Mouse (Mus musculus): Measurements from ENCODE around the gene Morn3. TPM values are rescaled to one million over a fixed set of nuclear protein-coding genes. Genes with fewer than 3 reads are reported as not detected.

Morn3 gene
- polyA plus RNA-seq, 1 experiment from 2014 or later, result not detected

DNA sequence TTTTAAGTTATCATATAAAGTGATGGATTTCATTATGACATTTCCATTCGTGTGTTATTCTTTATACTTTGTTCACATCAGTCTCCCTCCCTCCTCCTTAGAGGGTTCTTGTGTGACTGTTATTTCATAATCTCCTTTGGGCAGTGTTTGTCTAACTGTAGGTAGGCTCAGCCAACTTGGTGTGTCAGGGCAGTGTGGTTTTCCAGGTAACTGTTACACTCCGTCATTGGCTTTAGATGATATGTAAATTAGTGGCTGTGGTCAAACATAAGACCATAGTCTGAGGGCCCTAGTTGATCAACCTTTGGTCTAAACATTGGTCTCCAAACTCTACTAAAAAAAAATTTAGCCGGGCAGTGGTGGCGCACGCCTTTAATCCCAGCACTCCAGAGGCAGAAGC lies 26.4 kb downstream of the Morn3 start:
- Histone ChIP-seq H3K27ac (ENCODE audit: low read depth, low read length) (no peak overlapping the region), H3K9ac (ENCODE audit: low read depth, low read length) (no peak overlapping the region), H3K27me3 (replicated peaks; ENCODE audit: control insufficient read depth, insufficient read depth, low read length) (no peaks in the 10 kb centered on the region), H3K9me3 (ENCODE audit: control insufficient read depth) (no peaks in the 10 kb centered on the region), H3K36me3 (ENCODE audit: control insufficient read depth, insufficient read depth) (peaks cover 5% of the 10 kb centered on the region; the same call in 1 of the 2 replicates), H3K4me2 (replicated peaks; ENCODE audit: low read depth) (no peak overlapping the region), H3K4me1 (replicated peaks; ENCODE audit: control insufficient read depth, insufficient read depth, low read length) (0 out of 2 replicates have a peak, but pooled peaks cover 4% of the 10 kb centered on the region), H3K4me3 (ENCODE audit: low read depth, low read length) (no peak overlapping the region)
- ATAC-seq, result no peak
- TF ChIP-seq CTCF (IDR thresholded peaks at IDR 0.05; ENCODE audit: low read depth), result no peak
- 93% methylated on average over 5 of the region's 5 CpGs for WGBS

DNA sequence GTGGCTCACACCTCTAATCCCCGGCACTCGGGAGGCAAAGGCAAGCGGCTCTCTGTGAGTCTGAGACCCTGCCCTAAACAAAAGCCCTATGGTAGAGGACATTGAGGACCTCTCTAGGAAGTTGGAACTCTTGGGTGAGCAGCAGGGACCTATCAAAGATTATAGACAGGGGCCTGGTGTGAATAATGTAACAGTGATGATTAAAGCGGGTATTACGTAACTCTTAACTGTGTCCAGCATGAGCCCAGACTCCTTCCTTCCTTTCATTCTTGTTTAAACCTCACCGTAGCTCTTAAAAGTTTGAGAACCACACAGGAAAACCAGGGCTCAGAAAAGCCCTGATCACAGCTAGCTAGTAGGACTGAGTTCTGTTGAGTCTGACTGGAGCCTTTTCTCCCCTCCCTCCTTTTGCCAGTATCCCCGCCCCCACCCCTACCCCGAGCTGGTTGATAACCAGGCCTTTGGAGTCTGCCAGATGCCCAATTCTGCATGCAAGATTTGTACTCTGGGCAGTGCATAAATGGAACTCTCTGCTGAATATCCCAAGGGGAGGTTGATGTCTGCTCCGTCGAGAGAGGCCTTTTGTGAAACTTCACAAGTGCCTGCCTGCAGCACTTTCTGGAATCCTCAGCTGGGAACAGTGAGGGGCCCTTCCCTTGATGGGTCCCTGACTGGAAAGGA lies 27.3 kb downstream of the Morn3 start:
- no peaks in the 10 kb centered on the region for H3K9me3 ChIP-seq (ENCODE audit: control insufficient read depth)
- no peaks in the 10 kb centered on the region for H3K27me3 ChIP-seq (replicated peaks; ENCODE audit: control insufficient read depth, insufficient read depth, low read length)
- ATAC-seq, result no peak
- TF ChIP-seq CTCF (IDR thresholded peaks at IDR 0.05; ENCODE audit: low read depth), result no peak
- 0 out of 2 replicates have a peak, but pooled peaks cover 4% of the 10 kb centered on the region for H3K4me1 ChIP-seq (replicated peaks; ENCODE audit: control insufficient read depth, insufficient read depth, low read length)
- H3K4me2 ChIP-seq (replicated peaks; ENCODE audit: low read depth), result no peak overlapping the region; the same call in 1 of the 2 replicates
- H3K9ac ChIP-seq (ENCODE audit: low read depth, low read length), result no peak overlapping the region
- no peak overlapping the region for H3K4me3 ChIP-seq (ENCODE audit: low read depth, low read length)
- no peak overlapping the region for H3K27ac ChIP-seq (ENCODE audit: low read depth, low read length)
- peaks cover 5% of the 10 kb centered on the region; the same call in 1 of the 2 replicates for H3K36me3 ChIP-seq (ENCODE audit: control insufficient read depth, insufficient read depth)
- 55% methylated on average over 10 of the region's 10 CpGs for WGBS

DNA sequence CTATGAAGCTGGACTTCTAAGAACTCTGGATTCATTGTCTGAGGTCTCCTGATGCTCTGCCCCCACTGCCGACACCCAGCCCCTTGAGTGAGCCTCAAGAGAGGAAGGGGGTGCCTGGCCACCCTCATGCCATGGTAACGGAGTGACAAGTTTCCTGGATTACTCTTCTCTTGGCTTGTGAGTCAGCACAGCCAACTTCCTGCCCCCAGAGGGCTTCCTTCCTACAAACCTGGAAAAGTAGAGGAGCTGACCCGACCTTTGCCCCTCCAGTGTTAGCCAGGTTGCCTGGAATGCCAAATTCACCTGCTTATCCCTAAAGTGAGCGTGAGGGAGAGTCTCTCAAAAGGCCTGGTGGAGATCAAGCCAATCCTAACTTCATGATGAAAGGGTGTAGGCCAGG lies 29.3 kb downstream of the Morn3 start:
- Histone ChIP-seq H3K27ac (ENCODE audit: low read depth, low read length) (no peak overlapping the region), H3K9ac (ENCODE audit: low read depth, low read length) (no peak overlapping the region), H3K9me3 (ENCODE audit: control insufficient read depth) (no peaks in the 10 kb centered on the region), H3K4me3 (ENCODE audit: low read depth, low read length) (0 out of 2 replicates have a peak overlapping the region, but pooled peaks have one; percentile 78), H3K4me1 (replicated peaks; ENCODE audit: control insufficient read depth, insufficient read depth, low read length) (0 out of 2 replicates have a peak, but pooled peaks cover 4% of the 10 kb centered on the region), H3K27me3 (replicated peaks; ENCODE audit: control insufficient read depth, insufficient read depth, low read length) (no peaks in the 10 kb centered on the region), H3K4me2 (replicated peaks; ENCODE audit: low read depth) (0 out of 2 replicates have a peak overlapping the region, but pooled peaks have one; percentile 1), H3K36me3 (ENCODE audit: control insufficient read depth, insufficient read depth) (peaks cover 5% of the 10 kb centered on the region; the same call in 1 of the 2 replicates)
- TF ChIP-seq CTCF (IDR thresholded peaks at IDR 0.05; ENCODE audit: low read depth), result no peak; the same call in 1 of the 2 replicates
- WGBS, result 60% methylated on average over 4 of the region's 4 CpGs
- ATAC-seq, result no peak

GRCm38 (mm10) chr5:123015915-123016314 lies 30.9 kb downstream of the Morn3 start:
- H3K27ac ChIP-seq (ENCODE audit: low read depth, low read length), result peak overlapping the region; percentile 98
- H3K36me3 ChIP-seq (ENCODE audit: control insufficient read depth, insufficient read depth), result peaks cover 5% of the 10 kb centered on the region; the same call in 1 of the 2 replicates
- H3K9me3 ChIP-seq (ENCODE audit: control insufficient read depth), result no peaks in the 10 kb centered on the region
- H3K4me2 ChIP-seq (replicated peaks; ENCODE audit: low read depth), result peak overlapping the region; percentile 67
- peak overlapping the region; percentile 78 for H3K4me3 ChIP-seq (ENCODE audit: low read depth, low read length)
- no peak for TF ChIP-seq CTCF (IDR thresholded peaks at IDR 0.05; ENCODE audit: low read depth)
- 0 out of 2 replicates have a peak, but pooled peaks cover 4% of the 10 kb centered on the region for H3K4me1 ChIP-seq (replicated peaks; ENCODE audit: control insufficient read depth, insufficient read depth, low read length)
- no peak for ATAC-seq
- no peaks in the 10 kb centered on the region for H3K27me3 ChIP-seq (replicated peaks; ENCODE audit: control insufficient read depth, insufficient read depth, low read length)
- WGBS, result 12% methylated on average over 8 of the region's 8 CpGs
- H3K9ac ChIP-seq (ENCODE audit: low read depth, low read length), result peak overlapping the region; percentile 80; the same call in 1 of the 2 replicates

DNA sequence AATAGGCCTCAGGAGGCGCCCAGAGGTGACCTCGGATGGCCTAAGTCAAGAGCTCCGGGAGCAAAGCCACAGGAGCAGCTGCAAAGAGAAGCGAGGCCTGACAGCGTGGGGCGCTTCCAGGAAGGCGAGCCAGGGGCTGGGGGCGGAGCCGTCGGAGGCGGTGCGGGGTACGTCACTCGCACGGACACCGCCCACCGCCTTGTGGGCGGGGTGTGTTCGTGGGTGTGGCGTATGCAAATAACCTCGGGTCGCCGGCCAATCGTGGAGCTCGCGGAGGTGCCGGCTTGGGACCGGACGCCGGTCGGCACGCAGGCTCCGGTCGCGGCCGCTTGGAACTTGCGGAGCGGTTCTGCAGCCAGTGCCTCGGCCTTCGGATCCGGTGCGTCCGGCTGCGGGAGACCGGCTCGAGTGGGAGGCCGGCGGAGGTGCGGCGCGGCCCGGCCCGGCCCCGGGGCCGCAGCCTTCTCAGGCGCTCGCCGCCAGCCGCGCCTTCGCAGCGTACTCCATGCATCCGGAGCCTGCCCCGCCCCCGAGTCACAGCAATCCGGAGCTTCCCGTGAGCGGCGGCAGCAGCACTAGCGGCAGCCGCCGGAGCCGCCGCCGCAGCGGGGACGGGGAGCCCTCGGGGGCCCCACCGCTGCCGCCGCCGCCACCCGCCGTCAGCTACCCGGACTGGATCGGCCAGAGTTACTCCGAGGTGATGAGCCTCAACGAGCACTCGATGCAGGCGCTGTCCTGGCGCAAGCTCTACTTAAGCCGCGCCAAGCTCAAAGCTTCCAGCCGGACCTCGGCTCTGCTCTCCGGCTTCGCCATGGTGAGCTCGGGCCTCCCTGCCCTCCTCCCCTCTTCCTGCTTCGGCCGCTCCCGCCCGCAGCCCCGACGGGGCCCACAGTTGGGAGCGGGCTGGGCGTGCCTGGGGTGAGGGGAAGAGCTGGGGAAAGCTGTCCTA lies 31.8 kb downstream of the Morn3 start, which contains the start of gene Orai1:
Gene Orai1, plus strand, starts transcription at position 322 of the 949 bp plus-strand sequence.
- WGBS, result under 1% methylated on average over 100 of the region's 106 CpGs
- Histone ChIP-seq H3K36me3 (ENCODE audit: control insufficient read depth, insufficient read depth) (peaks cover 5% of the 10 kb centered on the region; the same call in 1 of the 2 replicates), H3K4me1 (replicated peaks; ENCODE audit: control insufficient read depth, insufficient read depth, low read length) (0 out of 2 replicates have a peak, but pooled peaks cover 4% of the 10 kb centered on the region), H3K4me3 (ENCODE audit: low read depth, low read length) (peak within 1 kb of the TSS; percentile 78), H3K27me3 (replicated peaks; ENCODE audit: control insufficient read depth, insufficient read depth, low read length) (no peaks in the 10 kb centered on the region), H3K9ac (ENCODE audit: low read depth, low read length) (peak within 1 kb of the TSS; percentile 80), H3K27ac (ENCODE audit: low read depth, low read length) (peak within 1 kb of the TSS; percentile 98), H3K4me2 (replicated peaks; ENCODE audit: low read depth) (peak within 1 kb of the TSS; percentile 67), H3K9me3 (ENCODE audit: control insufficient read depth) (no peaks in the 10 kb centered on the region)
- ATAC-seq, result peak; percentile 93
- peak; percentile 55 for TF ChIP-seq CTCF (IDR thresholded peaks at IDR 0.05; ENCODE audit: low read depth)
